Mouse (Mus musculus) neutrophil, adult 59 days (primary cell): ENCODE results near the gene Gm3147. TPM values are rescaled to one million over a fixed set of nuclear protein-coding genes. Genes with fewer than 3 reads are reported as not detected.

Experiments
- total RNA-seq, 2 experiments: library from RNA; stranded (reverse); gene quantifications; 1 replicate in 1 of 2; 2 replicates in 1 of 2; pipeline ENCODE4 v1.2.4; 2023

Gene Gm3147
- total RNA-seq = not detected

GRCm38 (mm10) chr5:94616242-94616641 is at the start of gene Gm3147:
Gm3147 (minus strand) TSS chr5:94616342.

GRCm38 (mm10) chr5:94648082-94648481 is 31.9 kb upstream of the Gm3147 start, which contains the start of gene Gm6205:
Gm6205 (plus strand) TSS chr5:94648382.

GRCm38 (mm10) chr5:94623679-94624078 is 7.5 kb upstream of the Gm3147 start, which contains the start of gene Gm6509:
Gm6509 (plus strand) TSS chr5:94623979.

Other genes starting within 250 kb of the Gm3147 start
- gene Gm7682, start 170.6 kb downstream of the Gm3147 start, total RNA-seq = not detected
- not detected for gene Gm3139, start 90.1 kb downstream of the Gm3147 start, total RNA-seq
- not detected for gene Gm6509, start 7.6 kb upstream of the Gm3147 start, total RNA-seq
- not detected for gene Gm6205, start 32.0 kb upstream of the Gm3147 start, total RNA-seq
- gene Gm3183, start 249.1 kb upstream of the Gm3147 start, total RNA-seq = not detected